Mouse (Mus musculus) myocyte (in vitro differentiated cells): Measurements from ENCODE around the gene Slc29a2.

Experiments used
- CEBPB ChIP-seq: IDR thresholded peaks from 2 replicates; pipeline ENCODE4 v1.6.1; 2011; ENCODE audit warnings: mild to moderate bottlenecking, moderate library complexity; ENCODE audit not compliant: poor library complexity, insufficient read depth, severe bottlenecking
- MAX ChIP-seq: IDR thresholded peaks from one replicate; pipeline ENCODE4 v1.6.1; 2011; ENCODE audit warnings: low read depth, mild to moderate bottlenecking, control low read depth
- MYOD1 ChIP-seq, 3 experiments: IDR thresholded peaks; one replicate each; pipeline ENCODE4 v1.6.1; 2011; ENCODE audit warnings: control low read depth in 2 of 3, low read depth in 2 of 3, mild to moderate bottlenecking in 2 of 3, moderate library complexity in 1 of 3; ENCODE audit not compliant: insufficient read length in 2 of 3, control insufficient read depth in 1 of 3
- MYOG ChIP-seq, 3 experiments: IDR thresholded peaks; one replicate each; pipeline ENCODE4 v1.6.1; 2011; ENCODE audit warnings: control low read depth in 2 of 3, low read depth in 2 of 3, mild to moderate bottlenecking in 2 of 3; ENCODE audit not compliant: insufficient read length in 2 of 3, control insufficient read depth in 1 of 3, insufficient read depth in 1 of 3
- POLR2A ChIP-seq: IDR thresholded peaks from one replicate; pipeline ENCODE4 v1.6.1; 2011; ENCODE audit warnings: low read depth, mild to moderate bottlenecking, control low read depth, moderate library complexity; ENCODE audit not compliant: insufficient read length
- POLR2AphosphoS2 ChIP-seq: IDR thresholded peaks from one replicate; pipeline ENCODE4 v1.6.1; 2011; ENCODE audit warnings: low read depth, control low read depth; ENCODE audit not compliant: insufficient read length
- TCF12 ChIP-seq: IDR thresholded peaks from one replicate; pipeline ENCODE4 v1.6.1; 2011; ENCODE audit warnings: mild to moderate bottlenecking, control low read depth; ENCODE audit not compliant: poor library complexity, insufficient read depth, severe bottlenecking
- TCF3 ChIP-seq: IDR thresholded peaks from one replicate; pipeline ENCODE4 v1.6.1; 2011; ENCODE audit warnings: low read depth, control low read depth; ENCODE audit not compliant: insufficient read length
- USF1 ChIP-seq: IDR thresholded peaks from one replicate; pipeline ENCODE4 v1.6.1; 2011; ENCODE audit warnings: low read depth, mild to moderate bottlenecking, control low read depth, moderate library complexity

GRCm38 (mm10) chr19:5041588-5041987 lies 17.9 kb downstream of the Slc29a2 start:
- TF ChIP-seq MAX (no peak), TCF3 (no peak), POLR2A (no peak), POLR2AphosphoS2 (no peak), MYOG (IDR thresholded peaks at IDR 0.05; ENCODE audit: control insufficient read depth in 1 of 3, insufficient read depth in 1 of 3, insufficient read length in 2 of 3, low read depth in 2 of 3) (no peak), TCF12 (no peak), CEBPB (no peak), MYOD1 (IDR thresholded peaks at IDR 0.05; ENCODE audit: control insufficient read depth in 1 of 3, insufficient read length in 2 of 3, low read depth in 2 of 3) (no peak), USF1 (no peak)
